Mouse (Mus musculus) induced T-regulatory cell, adult 2 months (primary cell): ENCODE measurements around the gene Tnks1bp1.

Experiments used
- DNase-seq: peaks from one replicate; pipeline ENCODE4 v3.0.0-alpha.2; 2012; ENCODE audit warnings: low read depth

The Tnks1bp1 gene

GRCm38 (mm10) chr2:85038336-85038735 is 9.5 kb upstream of the Tnks1bp1 start:
- no peak for DNase-seq

- no peak for DNase-seq
Observed at GRCm38 (mm10) chr2:85043623-85044022, 4.2 kb upstream of the Tnks1bp1 start.

- DNase-seq = no peak
Observed at GRCm38 (mm10) chr2:85046222-85046621, 1.6 kb upstream of the Tnks1bp1 start.

DNA sequence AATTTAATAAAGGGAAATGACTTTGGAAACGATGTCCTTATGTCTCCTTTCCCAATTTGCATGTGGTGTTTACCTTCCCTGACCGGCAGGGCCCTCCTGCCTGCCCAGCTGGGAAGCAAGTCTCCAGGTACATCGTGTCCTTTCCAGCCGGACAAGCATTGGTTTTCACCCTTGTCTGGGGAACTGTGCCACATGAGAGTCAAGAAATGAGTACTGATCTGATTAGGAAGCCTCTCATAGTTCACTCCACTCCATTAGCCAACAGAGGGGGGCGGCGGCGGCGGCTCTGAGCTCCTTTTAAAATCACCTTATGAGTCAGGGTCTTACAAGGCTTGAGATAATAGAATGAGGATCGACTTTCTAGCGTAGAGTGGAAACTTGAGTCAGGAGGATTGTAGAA is 741 bp upstream of the Tnks1bp1 start:
- no peak for DNase-seq

DNA sequence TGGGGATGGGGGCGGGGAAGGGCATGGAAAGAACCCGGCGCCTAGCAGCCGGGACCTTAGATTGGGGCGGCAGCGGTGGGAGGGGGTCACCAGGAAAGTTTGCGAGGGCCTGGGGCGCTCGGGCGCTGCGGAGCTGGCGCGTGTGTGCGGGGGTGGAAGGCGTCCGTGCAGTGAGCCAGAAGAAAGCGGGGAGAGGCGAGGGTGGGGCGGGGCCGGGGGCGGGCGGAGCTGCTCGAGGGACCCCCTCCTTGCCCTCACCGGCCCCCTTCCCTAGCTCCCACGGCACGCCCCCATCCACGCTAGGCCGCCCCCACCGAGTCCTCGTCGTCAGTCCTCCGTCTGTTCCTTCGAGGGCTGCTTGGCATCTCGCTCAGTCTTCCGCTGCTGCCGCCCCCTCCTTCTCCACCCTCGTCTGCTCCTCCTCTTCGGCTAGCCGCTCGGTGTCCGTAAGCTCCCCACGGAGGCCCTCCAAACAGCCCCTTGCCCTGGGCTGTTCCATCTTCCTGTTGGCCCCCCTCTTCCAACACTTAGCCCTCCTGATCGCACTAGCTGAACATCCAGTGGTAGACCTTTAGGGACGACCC is 438 bp downstream of the Tnks1bp1 start:
- peak; percentile 74 for DNase-seq

- DNase-seq = no peak
Observed at GRCm38 (mm10) chr2:85049277-85049676, 1.5 kb downstream of the Tnks1bp1 start.

GRCm38 (mm10) chr2:85050001-85050634 is 2.3 kb downstream of the Tnks1bp1 start:
- DNase-seq = no peak

DNA sequence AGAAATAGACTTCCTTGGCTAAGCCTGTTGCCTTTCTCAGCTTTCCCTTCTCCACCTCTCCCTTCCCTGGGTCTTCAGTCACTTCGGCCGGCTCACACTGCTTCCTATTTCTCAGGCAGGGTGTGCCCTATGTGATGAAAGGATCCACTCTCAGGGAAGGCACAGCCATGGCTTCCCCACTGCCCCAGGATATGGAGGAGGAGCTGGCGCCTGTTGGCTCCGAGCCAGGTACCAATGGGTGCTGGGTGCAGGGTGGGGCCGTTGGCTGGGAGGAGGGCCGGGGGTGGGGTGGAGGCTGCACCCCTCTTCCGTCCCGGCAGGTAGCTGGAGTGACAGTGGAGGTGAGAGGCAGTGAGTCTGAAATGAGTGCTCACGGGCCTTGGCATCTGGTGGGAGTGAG is 2.9 kb downstream of the Tnks1bp1 start:
- DNase-seq = no peak

GRCm38 (mm10) chr2:85053192-85053816 is 5.5 kb downstream of the Tnks1bp1 start:
- DNase-seq = no peak

DNA sequence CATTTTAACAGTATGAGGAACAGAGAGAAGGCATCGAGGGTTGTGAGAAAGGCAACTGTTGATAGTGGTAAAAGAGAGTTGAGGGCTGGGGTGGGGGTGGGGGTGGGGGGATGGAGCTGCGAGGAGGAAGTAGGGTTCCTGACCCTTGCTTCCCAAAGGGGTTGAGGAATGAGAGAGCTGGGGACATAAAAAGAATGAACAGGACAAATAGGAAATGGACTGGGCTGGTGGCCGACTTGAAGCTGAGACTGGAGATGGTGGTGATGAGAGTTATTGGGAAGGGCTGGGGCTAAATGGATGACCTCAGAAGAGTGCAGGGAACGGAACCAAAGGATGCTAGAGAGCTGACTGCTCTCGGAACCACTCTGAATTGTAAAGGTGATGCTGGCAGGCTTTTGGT is 8.9 kb downstream of the Tnks1bp1 start:
- no peak for DNase-seq

DNA sequence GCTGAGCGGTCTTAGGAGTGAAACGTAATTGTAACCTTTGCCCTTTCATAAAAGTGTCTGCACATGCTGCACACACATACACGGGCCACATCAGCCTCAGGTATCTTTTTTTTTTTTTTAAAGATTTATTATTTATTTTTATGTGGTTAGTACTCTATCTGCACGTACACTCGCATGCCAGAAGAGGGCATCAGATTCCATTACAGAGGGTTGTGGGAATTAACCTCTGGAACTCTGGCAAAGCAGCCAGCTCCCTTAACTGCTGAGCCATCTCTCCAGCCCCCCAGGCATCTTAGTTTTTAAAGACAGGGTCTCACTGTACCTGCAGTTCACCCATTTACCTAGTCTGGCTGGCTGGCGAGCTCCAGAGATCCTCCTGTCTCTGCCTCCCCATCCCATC is 11.9 kb downstream of the Tnks1bp1 start:
- no peak for DNase-seq

GRCm38 (mm10) chr2:85060591-85061060 is 12.8 kb downstream of the Tnks1bp1 start:
- DNase-seq = peak; percentile 65

DNA sequence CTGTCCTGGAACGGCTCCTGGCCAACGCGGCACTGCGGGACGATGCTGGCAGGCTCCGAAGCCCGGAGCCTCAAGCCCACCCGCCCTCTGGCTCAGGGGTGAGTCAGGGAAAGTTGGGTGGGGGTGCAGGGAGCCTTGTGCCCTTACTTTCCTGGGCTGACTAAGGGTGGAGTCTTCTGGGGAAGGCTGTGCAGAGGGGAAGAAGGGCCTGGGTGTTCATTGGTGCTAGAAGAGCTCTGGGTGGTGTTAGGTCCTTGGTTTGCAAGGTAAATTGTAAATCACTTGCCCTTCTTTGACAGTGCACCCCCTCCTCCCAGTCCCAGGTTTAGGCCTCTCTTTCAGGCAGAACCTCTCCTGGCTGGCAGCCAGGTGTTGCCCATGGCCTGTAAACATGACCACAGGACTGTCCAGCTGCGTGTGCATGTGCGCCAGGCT is 13.3 kb downstream of the Tnks1bp1 start:
- no peak for DNase-seq

GRCm38 (mm10) chr2:85065141-85065875 is 17.5 kb downstream of the Tnks1bp1 start:
- DNase-seq = no peak

DNA sequence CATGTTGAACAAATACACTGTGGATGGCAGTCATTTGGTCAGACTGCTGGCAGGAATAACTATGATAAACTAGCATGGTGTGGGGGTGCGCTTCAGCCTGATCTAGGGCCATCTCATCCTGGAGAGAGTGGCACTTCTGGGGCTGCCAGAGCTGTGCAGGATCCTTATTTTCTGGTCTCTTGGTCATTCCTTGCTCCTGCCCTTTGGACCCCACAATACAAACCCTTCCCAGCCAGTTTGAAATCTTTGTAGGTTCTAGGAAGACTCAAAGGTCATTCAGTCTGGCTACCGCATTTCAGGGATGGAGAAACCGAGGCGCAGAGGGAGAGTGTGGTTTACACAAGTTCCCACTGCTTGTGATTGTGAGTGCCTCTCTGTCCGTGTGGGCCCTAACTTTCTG is 19.1 kb downstream of the Tnks1bp1 start:
- DNase-seq = no peak

- no peak for DNase-seq
Observed at GRCm38 (mm10) chr2:85067903-85068625, 20.2 kb downstream of the Tnks1bp1 start.

GRCm38 (mm10) chr2:85068626-85069025 is 20.8 kb downstream of the Tnks1bp1 start:
- DNase-seq = no peak

GRCm38 (mm10) chr2:85070086-85070485 is 22.3 kb downstream of the Tnks1bp1 start:
- no peak for DNase-seq

DNA sequence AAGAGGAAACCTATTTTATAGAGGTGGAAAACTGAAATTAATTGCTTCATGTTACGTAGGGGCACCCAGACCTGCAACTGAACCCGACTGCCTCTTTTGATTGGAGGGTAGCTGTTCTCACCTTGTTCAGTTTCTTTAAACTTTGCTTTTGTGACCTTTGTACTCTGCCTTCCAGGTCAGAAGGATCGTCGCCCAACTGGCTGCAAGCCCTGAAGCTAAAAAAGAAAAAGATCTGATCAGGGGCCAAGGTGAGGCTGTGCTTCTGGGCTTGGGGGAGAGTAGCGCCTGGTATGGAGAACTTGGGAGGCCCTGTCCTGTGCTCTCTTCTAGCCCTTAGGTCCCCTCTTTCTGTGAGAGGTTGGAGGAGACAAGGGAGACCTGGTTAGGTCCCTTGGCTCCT is 24.1 kb downstream of the Tnks1bp1 start:
- no peak for DNase-seq

GRCm38 (mm10) chr2:85073751-85074150 is 25.9 kb downstream of the Tnks1bp1 start:
- no peak for DNase-seq

DNA sequence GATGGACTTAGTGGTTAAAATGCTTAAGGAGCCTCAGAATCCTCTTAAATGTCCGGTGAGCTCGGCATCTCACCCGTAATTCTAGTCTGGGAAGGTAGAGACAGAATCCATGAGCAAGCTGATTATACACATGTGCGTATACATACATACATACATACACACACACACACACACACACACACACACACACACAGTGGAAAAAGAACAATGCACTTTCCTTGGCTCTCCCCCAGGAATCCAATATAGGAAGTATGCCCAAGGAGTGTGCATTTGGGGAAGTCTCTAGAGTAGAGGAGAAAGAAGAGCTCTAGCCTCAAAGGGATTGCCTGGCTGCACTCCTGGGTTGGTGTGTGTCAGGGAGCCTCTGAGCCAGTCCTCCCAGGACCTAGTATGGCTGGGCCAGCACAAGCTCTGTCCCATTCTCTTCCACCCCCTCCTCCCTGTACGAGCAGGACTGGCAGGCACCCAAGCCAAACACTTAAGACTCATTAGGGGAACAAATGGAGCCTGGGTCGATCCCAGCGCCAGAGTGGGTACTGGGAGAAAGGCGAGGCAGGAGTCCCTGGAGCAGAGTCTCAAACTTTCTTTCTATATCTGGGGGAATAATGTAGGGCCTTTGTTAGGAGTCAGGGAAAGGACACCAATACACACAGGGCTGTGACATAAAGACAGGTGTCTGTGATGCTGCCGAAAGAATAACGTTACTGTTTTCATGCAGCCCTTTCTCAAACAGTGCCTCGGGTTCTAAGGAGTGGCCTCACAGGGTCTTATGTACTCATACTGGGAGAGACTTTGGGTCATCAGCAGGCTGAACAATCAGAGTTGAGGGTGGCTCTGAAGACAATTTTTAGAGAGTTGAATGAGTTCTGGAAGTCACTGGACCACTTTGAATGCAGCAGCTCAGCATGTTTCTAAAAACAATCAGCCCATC is 41.2 kb downstream of the Tnks1bp1 start:
- no peak for DNase-seq
